9 mouse cellular contexts compared by ENCODE assay signal in the genomic region with DNA sequence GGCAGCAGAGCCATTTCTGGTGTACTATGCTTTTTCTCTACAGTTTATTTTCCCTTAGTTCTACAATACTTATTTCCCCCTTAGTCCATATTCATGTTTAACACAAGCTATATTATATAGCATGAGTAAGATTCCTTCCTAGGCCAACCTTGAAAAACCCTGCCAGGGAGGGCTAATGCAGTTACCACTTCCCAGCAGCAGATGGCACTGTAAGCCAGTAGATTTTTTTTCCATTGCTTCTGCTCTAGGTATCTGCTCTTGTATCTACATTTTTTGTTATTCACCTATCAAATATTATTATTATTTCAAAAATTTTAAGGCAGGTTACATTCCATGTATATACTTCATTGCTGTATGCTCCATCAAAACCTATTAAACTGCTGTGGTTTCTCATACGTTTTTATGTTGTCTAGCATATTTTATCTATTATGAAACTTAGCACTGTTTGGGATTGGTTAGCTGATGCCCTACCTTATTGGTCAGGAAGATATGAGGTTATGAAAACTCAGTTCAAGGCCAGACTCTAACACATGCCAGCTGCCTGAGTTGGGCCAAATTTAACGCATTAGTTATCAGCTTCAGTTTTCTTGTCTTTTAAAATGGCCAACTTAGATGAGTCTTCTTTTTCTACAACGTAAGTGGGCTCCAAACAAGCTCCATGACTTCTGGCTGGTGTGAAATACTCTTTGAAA. TPM values are rescaled to one million over a fixed set of nuclear protein-coding genes. Genes with fewer than 3 reads are reported as not detected.
DNase-seq lines count a peak whose midpoint lies in the region; ATAC-seq and TF ChIP-seq lines count a peak whose summit lies in the region.
"Had no signal": no experiment of that assay in that cellular context is flagged by ENCODE, and none has a peak within 500 bp of the region (broad histone marks: within the 10 kb centered on the region; RNA-seq: fewer than 3 reads in every experiment).

No protein-coding gene starts in this region.

- H3K4me3 ChIP-seq in kidney, embryonic 14.5 days (ENCODE audit: low read length): no peak overlapping the region
- no peak overlapping the region for H3K4me3 ChIP-seq in ES-Bruce4 (ENCODE audit: low read depth, low read length)
- no peak overlapping the region for H3K4me3 ChIP-seq in bone marrow, adult 2 months (replicated peaks; ENCODE audit: control insufficient read depth, low read depth, low read length)
- H3K4me3 ChIP-seq in embryonic fibroblast, embryonic 13.5 days (ENCODE audit: insufficient read depth, low read length): no peak overlapping the region
- H3K4me3 ChIP-seq: lung, embryonic 15.5 days had no signal

- TF ChIP-seq EP300 in ES-Bruce4 (IDR thresholded peaks at IDR 0.05; ENCODE audit: insufficient read depth, low read depth, low read length): no peak

- no peak overlapping the region for H3K4me2 ChIP-seq in kidney, embryonic 14.5 days (replicated peaks; ENCODE audit: low read depth, low read length)
- H3K4me2 ChIP-seq: lung, embryonic 15.5 days had no signal

- H3K9me3 ChIP-seq in kidney, embryonic 14.5 days (ENCODE audit: control insufficient read depth, low read length): no peaks in the 10 kb centered on the region
- no peaks in the 10 kb centered on the region for H3K9me3 ChIP-seq in ES-Bruce4 (replicated peaks; ENCODE audit: control insufficient read depth, insufficient read depth, low read length, poor library complexity, severe bottlenecking)
- H3K9me3 ChIP-seq: lung, embryonic 15.5 days had no signal

- peak; percentile 36 for TF ChIP-seq CTCF in ES-Bruce4 (IDR thresholded peaks at IDR 0.05; ENCODE audit: low read depth, low read length)
- peak; percentile 53 for TF ChIP-seq CTCF in bone marrow, adult 2 months (IDR thresholded peaks at IDR 0.05; ENCODE audit: control insufficient read depth, insufficient read depth, low read length)
- TF ChIP-seq CTCF in embryonic fibroblast, embryonic 13.5 days (IDR thresholded peaks at IDR 0.05; ENCODE audit: borderline replicate concordance, insufficient read depth, low read length): peak; percentile 37; the same call in 1 of the 2 replicates

- H3K27ac ChIP-seq in kidney, embryonic 14.5 days (ENCODE audit: low read depth, low read length): no peak overlapping the region
- H3K27ac ChIP-seq in ES-Bruce4 (ENCODE audit: insufficient read depth, low read length): no peak overlapping the region
- no peak overlapping the region for H3K27ac ChIP-seq in bone marrow, adult 2 months (ENCODE audit: control insufficient read depth, insufficient read depth, low read depth, low read length, poor library complexity)
- no peak overlapping the region for H3K27ac ChIP-seq in embryonic fibroblast, embryonic 13.5 days (ENCODE audit: insufficient read depth, low read length)

- H3K4me1 ChIP-seq in kidney, embryonic 14.5 days (ENCODE audit: control insufficient read depth, insufficient read depth, low read length): peaks cover 25% of the 10 kb centered on the region
- H3K4me1 ChIP-seq in ES-Bruce4 (ENCODE audit: control insufficient read depth, insufficient read depth, low read length): no peaks in the 10 kb centered on the region
- H3K4me1 ChIP-seq in bone marrow, adult 2 months (ENCODE audit: control insufficient read depth, insufficient read depth, low read length): no peaks in the 10 kb centered on the region
- no peaks in the 10 kb centered on the region for H3K4me1 ChIP-seq in embryonic fibroblast, embryonic 13.5 days (ENCODE audit: control insufficient read depth, insufficient read depth, low read length)

- peak; percentile 51 for DNase-seq in kidney, adult 18-20 months
- peak; percentile 18 for DNase-seq in left cerebral cortex, postnatal 4 days
- DNase-seq in right cerebral cortex, postnatal 14 days: peak; percentile 25
- no peak for DNase-seq in ovary, postnatal 36 days (ENCODE audit: low spot score)

- intact Hi-C loops in left cerebral cortex, postnatal 4 days (cut with DNase I): loop anchor here (10.0 kb wide), 1 partner anchor 339 kb away; no protein-coding TSS in a partner anchor

- ATAC-seq in kidney, embryonic 14.5 days (ENCODE audit: low FRiP score, low TSS enrichment): no peak

- TF ChIP-seq POLR2A in ES-Bruce4 (IDR thresholded peaks at IDR 0.05; ENCODE audit: insufficient read depth, low read length): no peak
- TF ChIP-seq POLR2A in bone marrow, adult 2 months (IDR thresholded peaks at IDR 0.05; ENCODE audit: borderline replicate concordance, control insufficient read depth, low read depth, low read length): no peak
- no peak for TF ChIP-seq POLR2A in embryonic fibroblast, embryonic 13.5 days (IDR thresholded peaks at IDR 0.05; ENCODE audit: low read depth, low read length)

- no peaks in the 10 kb centered on the region for H3K36me3 ChIP-seq in kidney, embryonic 14.5 days (ENCODE audit: control insufficient read depth, insufficient read depth, low read length)
- H3K36me3 ChIP-seq in ES-Bruce4 (ENCODE audit: control insufficient read depth, insufficient read depth, low read length, poor library complexity, severe bottlenecking): no peaks in the 10 kb centered on the region
- H3K36me3 ChIP-seq: lung, embryonic 15.5 days had no signal

- no peak overlapping the region for H3K9ac ChIP-seq in kidney, embryonic 14.5 days (ENCODE audit: low read depth, low read length)
- no peak overlapping the region for H3K9ac ChIP-seq in ES-Bruce4 (ENCODE audit: low read depth, poor library complexity, severe bottlenecking)
- H3K9ac ChIP-seq: lung, embryonic 15.5 days had no signal

- whole genome bisulfite sequencing in kidney, embryonic 14.5 days: 88% methylated on average over 3 of the region's 3 CpGs
- WGBS in bone marrow, adult 2 months: 75% methylated on average over 3 of the region's 3 CpGs

- no peaks in the 10 kb centered on the region for H3K27me3 ChIP-seq in kidney, embryonic 14.5 days (ENCODE audit: control insufficient read depth, insufficient read depth, low read length)
- H3K27me3 ChIP-seq in ES-Bruce4 (ENCODE audit: control insufficient read depth, insufficient read depth, low read length, poor library complexity, severe bottlenecking): no peaks in the 10 kb centered on the region; the same call in 1 of the 2 replicates
- H3K27me3 ChIP-seq: lung, embryonic 15.5 days had no signal

RNA-seq across cellular contexts. Expression of gene Slc44a3, which starts 3.8 kb away (rescaled TPM):
- 5.6 and 9.0 TPM in 2 replicates for polyA plus RNA-seq in kidney, embryonic 14.5 days (2014; fragmentation: Nextera tagmentation; extraction: Ambion mirVana)
- 5.0 and 5.1 TPM in 2 replicates for polyA plus RNA-seq in ES-Bruce4 (2011; ENCODE audit: insufficient read depth, insufficient read length, low read depth, missing spikeins)
- 1.3 TPM in 1 of 2 replicates, not detected in the other for polyA plus RNA-seq in bone marrow, adult 2 months (2011; ENCODE audit: insufficient read depth, insufficient read length, low replicate concordance, missing spikeins)
- 0.70 TPM in 1 of 2 replicates, not detected in the other for polyA plus RNA-seq in embryonic fibroblast, embryonic 13.5 days (2011; ENCODE audit: insufficient read length, low read depth, missing spikeins)
- under 1 TPM in 1 of 2 experiments, not detected in 1; 0.18 TPM for total RNA-seq in left cerebral cortex, postnatal 4 days (2021)
